Mouse (Mus musculus) limb, embryonic 14.5 days (tissue): ENCODE results near the gene Tcf7l1. TPM values are rescaled to one million over a fixed set of nuclear protein-coding genes. Genes with fewer than 3 reads are reported as not detected.

Source experiments
- ATAC-seq: fragments of 200-750 bp; cut with Nextera tagmentation; 2 replicates; pipeline ENCODE4 v1.8.0; 2017; ENCODE audit warnings: low read depth, moderate number of reproducible peaks, moderate TSS enrichment; ENCODE audit not compliant: low FRiP score
- DNase-seq: peaks from one replicate; pipeline ENCODE4 v3.0.0-alpha.2; 2015; ENCODE audit warnings: low spot score
- H3K27ac ChIP-seq: fragments of 300-500 bp; sonication (generic); replicated peaks from 2 replicates; pipeline ENCODE4 v1.5.1; 2014; ENCODE audit warnings: low read depth, mild to moderate bottlenecking, low read length, moderate library complexity, mixed read lengths
- H3K27me3 ChIP-seq: fragments of 300-500 bp; sonication (generic); 2 replicates; pipeline ENCODE4 v1.6.1; 2014; ENCODE audit warnings: low read length, mixed read lengths; ENCODE audit not compliant: control insufficient read depth, insufficient read depth
- H3K36me3 ChIP-seq: fragments of 300-500 bp; sonication (generic); 2 replicates; pipeline ENCODE4 v1.6.1; 2014; ENCODE audit warnings: mild to moderate bottlenecking, low read length, moderate library complexity, mixed read lengths; ENCODE audit not compliant: control insufficient read depth, insufficient read depth
- H3K4me1 ChIP-seq: fragments of 300-500 bp; sonication (generic); 2 replicates; pipeline ENCODE4 v1.6.1; 2014; ENCODE audit warnings: antibody characterized with exemption, low read length, mixed read lengths; ENCODE audit not compliant: control insufficient read depth, insufficient read depth
- H3K4me2 ChIP-seq: fragments of 300-500 bp; sonication (generic); replicated peaks from 2 replicates; pipeline ENCODE4 v1.6.1; 2014; ENCODE audit warnings: low read depth, mild to moderate bottlenecking, low read length, moderate library complexity; ENCODE audit not compliant: severe bottlenecking
- H3K4me3 ChIP-seq: fragments of 300-500 bp; sonication (generic); replicated peaks from 2 replicates; pipeline ENCODE4 v1.5.1; 2014; ENCODE audit warnings: low read length
- H3K9ac ChIP-seq: fragments of 300-500 bp; sonication (generic); 2 replicates; pipeline ENCODE4 v1.6.1; 2014; ENCODE audit warnings: mild to moderate bottlenecking, low read depth, low read length, moderate library complexity; ENCODE audit not compliant: severe bottlenecking
- H3K9me3 ChIP-seq: fragments of 300-500 bp; sonication (generic); 2 replicates; pipeline ENCODE4 v1.6.1; 2016; ENCODE audit warnings: low read length; ENCODE audit not compliant: control insufficient read depth
- POLR2A ChIP-seq: fragments of 200-500 bp; IDR thresholded peaks from 2 replicates; pipeline ENCODE4 v1.8.0; 2012; ENCODE audit warnings: inconsistent platforms, mild to moderate bottlenecking, moderate library complexity, borderline replicate concordance; ENCODE audit not compliant: insufficient read depth, insufficient read length; ENCODE audit errors: extremely low read depth
- WGBS: fragments of 180-500 bp; shearing (Covaris S2); extraction: QIAGEN DNeasy Blood & Tissue Kit; methylation state at CpG from one replicate; pipeline ENCODE4 v1.1.7; 2014; 5-methylcytosine and 5-hydroxymethylcytosine counted together
- polyA plus RNA-seq, 2 experiments: library from polyadenylated mRNA; depleted of rRNA in 1 of 2; stranded (reverse) in 1 of 2; unstranded in 1 of 2; fragments of >200 nt; fragmentation: Nextera tagmentation in 1 of 2; extraction: Ambion mirVana in 1 of 2; gene quantifications; 2 replicates each; pipeline versions ENCODE4 v1.2.1 to v1.2.3; 2012 to 2014

Gene Tcf7l1
- polyA plus RNA-seq, 2 experiments, result 47.9 to 78.1 TPM

- H3K4me2 ChIP-seq, result no peak overlapping the region
- ATAC-seq (no peak), DNase-seq (no peak)
- no peak for TF ChIP-seq POLR2A
- no peaks in the 10 kb centered on the region for H3K4me1 ChIP-seq
- no peak overlapping the region for H3K4me3 ChIP-seq
- no peak overlapping the region for H3K9ac ChIP-seq
- 79% methylated on average over 11 of the region's 11 CpGs for WGBS
- peaks cover 20% of the 10 kb centered on the region for H3K36me3 ChIP-seq
- H3K27ac ChIP-seq, result no peak overlapping the region
- no peaks in the 10 kb centered on the region for H3K27me3 ChIP-seq
- H3K9me3 ChIP-seq, result no peaks in the 10 kb centered on the region
Measured at GRCm38 (mm10) chr6:72584154-72584553, 204.9 kb downstream of the Tcf7l1 start.

GRCm38 (mm10) chr6:72583211-72583839 lies 205.7 kb downstream of the Tcf7l1 start:
- no peak overlapping the region for H3K27ac ChIP-seq
- H3K9ac ChIP-seq, result no peak overlapping the region
- 89% methylated on average over 4 of the region's 4 CpGs for WGBS
- H3K4me3 ChIP-seq, result no peak overlapping the region
- no peaks in the 10 kb centered on the region for H3K9me3 ChIP-seq
- ATAC-seq (no peak), DNase-seq (no peak)
- TF ChIP-seq POLR2A, result no peak
- no peaks in the 10 kb centered on the region for H3K4me1 ChIP-seq
- H3K27me3 ChIP-seq, result no peaks in the 10 kb centered on the region
- H3K4me2 ChIP-seq, result no peak overlapping the region
- peaks cover 22% of the 10 kb centered on the region for H3K36me3 ChIP-seq

GRCm38 (mm10) chr6:72581625-72582382 lies 207.2 kb downstream of the Tcf7l1 start:
- WGBS, result 71% methylated on average over 11 of the region's 11 CpGs
- TF ChIP-seq POLR2A, result no peak
- H3K27ac ChIP-seq, result no peak overlapping the region

More at GRCm38 (mm10) chr6:72581625-72582382, 207.2 kb downstream of the Tcf7l1 start:
- DNase-seq, result no peak
- H3K9me3 ChIP-seq, result no peaks in the 10 kb centered on the region
- no peaks in the 10 kb centered on the region for H3K27me3 ChIP-seq
- no peak overlapping the region for H3K9ac ChIP-seq
- no peak overlapping the region for H3K4me2 ChIP-seq
- peaks cover 28% of the 10 kb centered on the region for H3K36me3 ChIP-seq
- H3K4me3 ChIP-seq, result no peak overlapping the region
- no peaks in the 10 kb centered on the region for H3K4me1 ChIP-seq
- ATAC-seq, result no peak

Other genes with a start within 250 kb of the Tcf7l1 start
- 29.2 and 30.9 TPM in 2 replicates for gene Capg, start 244.9 kb downstream of the Tcf7l1 start, polyA plus RNA-seq (2012; rRNA removed)
- 80.7 and 86.6 TPM in 2 replicates for gene Capg, start 244.9 kb downstream of the Tcf7l1 start, polyA plus RNA-seq (2014; fragmentation: Nextera tagmentation; extraction: Ambion mirVana)
- 13.7 and 18.6 TPM in 2 replicates for gene Elmod3, start 190.8 kb downstream of the Tcf7l1 start, polyA plus RNA-seq (2012; rRNA removed)
- gene Elmod3, start 190.8 kb downstream of the Tcf7l1 start, polyA plus RNA-seq (2014; fragmentation: Nextera tagmentation; extraction: Ambion mirVana), result 19.4 and 20.3 TPM in 2 replicates
- 8.8 and 10.7 TPM in 2 replicates for gene Retsat, start 190.8 kb downstream of the Tcf7l1 start, polyA plus RNA-seq (2012; rRNA removed)
- gene Retsat, start 190.8 kb downstream of the Tcf7l1 start, polyA plus RNA-seq (2014; fragmentation: Nextera tagmentation; extraction: Ambion mirVana), result 16.1 and 19.0 TPM in 2 replicates
- 19.4 and 19.9 TPM in 2 replicates for gene Tgoln1, start 172.3 kb downstream of the Tcf7l1 start, polyA plus RNA-seq (2012; rRNA removed)
- gene Tgoln1, start 172.3 kb downstream of the Tcf7l1 start, polyA plus RNA-seq (2014; fragmentation: Nextera tagmentation; extraction: Ambion mirVana), result 27.6 and 28.1 TPM in 2 replicates
- gene Kcmf1, start 110.7 kb upstream of the Tcf7l1 start, polyA plus RNA-seq (2012; rRNA removed), result 86.9 and 119 TPM in 2 replicates
- gene Kcmf1, start 110.7 kb upstream of the Tcf7l1 start, polyA plus RNA-seq (2014; fragmentation: Nextera tagmentation; extraction: Ambion mirVana), result 61.4 and 65.5 TPM in 2 replicates
- 698 and 1,253 TPM in 2 replicates for gene Tmsb10, start 169.5 kb upstream of the Tcf7l1 start, polyA plus RNA-seq (2012; rRNA removed)
- 2,385 and 2,395 TPM in 2 replicates for gene Tmsb10, start 169.5 kb upstream of the Tcf7l1 start, polyA plus RNA-seq (2014; fragmentation: Nextera tagmentation; extraction: Ambion mirVana)